Mouse (Mus musculus) CD4-positive naive resting alpha-beta T cell, adult 76 days (primary cell): ENCODE data around the gene Ahrr. TPM values are rescaled to one million over a fixed set of nuclear protein-coding genes. Genes with fewer than 3 reads are reported as not detected.

Experiments used
- total RNA-seq: library from RNA; stranded (reverse); gene quantifications from one replicate; pipeline ENCODE4 v1.2.4, GENCODE M21; 2023

Ahrr gene
- 0.32 TPM for total RNA-seq

DNA sequence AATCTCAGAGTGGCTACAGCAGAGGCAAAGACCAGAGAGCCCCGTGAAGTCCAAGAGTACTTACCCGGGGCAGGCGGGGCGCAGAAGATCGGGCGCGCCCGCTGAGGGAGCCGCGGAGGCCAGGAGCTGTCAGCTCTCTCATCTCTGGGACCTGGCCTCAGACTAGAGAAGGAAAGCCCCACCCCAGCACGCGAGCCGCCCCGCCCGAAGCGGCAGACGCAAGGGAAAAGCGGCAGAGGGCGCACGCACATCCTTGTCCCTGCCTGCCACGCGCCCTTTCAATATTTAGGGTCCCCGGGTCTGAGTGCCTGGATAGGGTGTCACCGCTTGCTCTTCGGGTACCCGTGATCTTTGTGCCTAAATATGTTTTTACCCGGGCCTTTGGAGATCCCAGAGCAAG, at the start of gene Ahrr:
TSS of gene Ahrr (minus strand) at position 165 of the 400 bp plus-strand sequence.

DNA sequence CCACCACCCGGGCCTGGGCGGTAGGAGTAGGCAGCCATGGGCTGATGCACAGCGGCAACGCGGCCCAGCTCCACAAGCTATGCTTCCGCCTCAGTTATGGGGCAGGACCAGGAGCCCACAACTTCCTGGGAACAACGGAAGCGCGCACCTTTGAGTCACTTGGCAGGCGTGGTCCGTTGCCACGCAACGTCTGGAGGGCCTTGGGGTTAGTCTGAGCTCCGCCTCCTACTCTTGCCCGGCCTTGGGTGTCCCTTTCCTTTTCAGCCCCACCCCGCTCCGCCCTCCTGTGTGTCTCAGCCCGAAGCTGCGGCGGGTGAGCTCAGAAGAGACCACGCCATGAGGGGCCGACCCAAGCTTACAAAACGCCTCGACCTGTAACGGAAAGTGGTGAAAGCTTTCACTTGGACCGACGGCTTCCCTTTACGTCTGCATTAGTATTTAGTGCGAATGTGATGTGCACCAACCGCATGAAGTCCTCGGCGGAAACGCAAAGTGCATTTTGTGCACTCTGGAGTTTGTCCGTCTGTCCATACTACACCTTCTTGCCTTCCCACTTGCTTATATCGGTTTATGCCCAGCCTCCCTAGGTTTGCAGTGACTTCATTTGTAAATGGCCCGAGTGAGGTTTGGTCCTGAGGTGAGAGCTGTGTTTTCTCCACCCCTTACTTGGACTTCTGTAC, 25.2 kb upstream of the Ahrr start, which contains the start of gene Pdcd6:
TSS of gene Pdcd6 (minus strand) at position 411 of the 680 bp plus-strand sequence.

DNA sequence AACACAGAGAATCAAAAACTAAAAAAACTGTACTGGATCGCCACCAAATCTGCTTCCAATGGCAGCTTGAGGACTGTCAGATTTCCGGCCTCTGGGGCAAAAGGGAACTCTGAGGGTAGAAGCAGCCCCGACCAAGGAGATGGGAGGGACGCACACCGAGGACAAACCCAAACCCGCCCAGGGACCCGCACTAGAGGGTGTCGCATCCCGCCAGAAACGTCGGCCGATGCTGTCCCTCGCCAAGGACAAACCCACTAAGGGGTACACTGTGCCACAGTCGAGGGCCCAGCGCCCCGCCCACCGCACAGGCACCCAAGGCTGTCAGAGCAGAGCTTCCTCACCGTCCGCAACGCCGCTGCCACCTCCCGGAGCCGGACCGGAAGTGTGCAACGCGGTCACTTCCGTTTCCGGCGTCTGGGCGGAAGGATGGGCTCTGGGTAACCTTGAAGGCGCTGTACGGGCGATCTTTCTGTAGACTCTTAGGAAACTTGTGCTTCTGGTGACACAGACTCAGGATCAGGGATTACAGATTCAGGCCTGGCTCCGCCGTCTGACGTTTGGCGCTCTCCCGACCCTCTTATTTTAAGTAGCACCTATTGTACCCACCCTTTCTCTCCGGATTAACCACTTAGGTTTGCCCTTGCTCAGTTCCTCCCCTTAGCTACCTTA, 83.7 kb downstream of the Ahrr start, which contains the start of gene Exoc3:
TSS of gene Exoc3 (minus strand) at position 416 of the 669 bp plus-strand sequence.

Other genes starting within 250 kb of the Ahrr start
- gene Cep72, start 230.0 kb downstream of the Ahrr start, total RNA-seq: 8.6 TPM
- not detected for gene Slc9a3, start 170.9 kb downstream of the Ahrr start, total RNA-seq
- gene Exoc3, start 83.6 kb downstream of the Ahrr start, total RNA-seq: 44.1 TPM
- gene Pdcd6, start 25.2 kb upstream of the Ahrr start, total RNA-seq: 112 TPM
- 145 TPM for gene Sdha, start 57.9 kb upstream of the Ahrr start, total RNA-seq
- 21.4 TPM for gene Ccdc127, start 58.0 kb upstream of the Ahrr start, total RNA-seq
- not detected for gene Lrrc14b, start 71.7 kb upstream of the Ahrr start, total RNA-seq
- gene Zfp72, start 98.5 kb upstream of the Ahrr start, total RNA-seq: 0.70 TPM
- 269 TPM for gene Ftl1-ps1, start 107.4 kb upstream of the Ahrr start, total RNA-seq
- gene Zfp825, start 201.7 kb upstream of the Ahrr start, total RNA-seq: 3.5 TPM